Mouse (Mus musculus) lung, postnatal 36 days (tissue): ENCODE results near the gene Ano9.

Experiments used
- DNase-seq: peaks from one replicate; pipeline ENCODE4 v3.0.0; 2022; ENCODE audit warnings: mixed read lengths

Ano9 gene

GRCm38 (mm10) chr7:141117636-141118035, at the start of gene Ano9:
TSS of gene Ano9 (minus strand) at chr7:141117806.
- peak; percentile 61 for DNase-seq

DNA sequence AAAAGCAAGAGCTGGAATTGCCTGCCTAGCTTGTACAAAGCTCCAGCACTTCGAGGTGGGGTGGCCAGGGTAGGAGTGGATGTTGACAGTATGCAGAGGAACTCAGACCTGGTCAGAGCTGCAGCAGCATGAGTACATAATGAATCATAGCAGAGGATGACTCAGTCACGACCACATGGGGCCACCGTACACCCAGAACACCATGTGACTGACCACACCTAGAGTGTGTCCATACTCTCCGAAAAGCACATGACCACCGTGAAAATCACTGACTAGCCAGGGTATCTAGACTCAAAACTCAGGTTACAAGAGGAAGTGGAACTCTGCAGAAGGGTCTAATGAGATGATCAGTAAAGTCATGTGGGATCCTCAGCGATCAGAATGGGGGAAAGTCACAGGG, 47.2 kb upstream of the Ano9 start:
- peak; percentile 71 for DNase-seq

DNA sequence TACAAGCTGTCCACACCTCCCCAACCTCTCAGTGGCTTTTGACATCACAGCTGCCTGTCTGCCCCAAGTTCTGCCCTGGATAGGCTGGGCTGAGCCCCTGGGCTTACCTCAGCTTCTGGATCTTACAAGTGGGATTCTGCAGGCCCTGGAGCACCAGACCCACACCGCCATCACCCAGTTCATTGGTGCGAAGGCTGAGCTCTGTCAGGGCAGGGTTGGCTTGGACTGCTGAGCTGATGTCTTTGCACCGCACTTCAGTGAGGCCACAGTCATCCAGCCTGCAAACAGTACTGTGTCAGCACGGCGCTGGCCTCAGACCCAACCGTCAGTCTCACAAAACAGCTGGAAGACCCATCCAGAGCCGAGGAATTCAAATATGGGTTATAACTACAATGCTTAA, 46.8 kb upstream of the Ano9 start:
- no peak for DNase-seq

- no peak for DNase-seq
Observed at GRCm38 (mm10) chr7:141155362-141155761, 37.8 kb upstream of the Ano9 start.

- no peak for DNase-seq
Observed at GRCm38 (mm10) chr7:141148639-141149038, 31.0 kb upstream of the Ano9 start.

GRCm38 (mm10) chr7:141147044-141147443, 29.4 kb upstream of the Ano9 start:
- DNase-seq = no peak

DNA sequence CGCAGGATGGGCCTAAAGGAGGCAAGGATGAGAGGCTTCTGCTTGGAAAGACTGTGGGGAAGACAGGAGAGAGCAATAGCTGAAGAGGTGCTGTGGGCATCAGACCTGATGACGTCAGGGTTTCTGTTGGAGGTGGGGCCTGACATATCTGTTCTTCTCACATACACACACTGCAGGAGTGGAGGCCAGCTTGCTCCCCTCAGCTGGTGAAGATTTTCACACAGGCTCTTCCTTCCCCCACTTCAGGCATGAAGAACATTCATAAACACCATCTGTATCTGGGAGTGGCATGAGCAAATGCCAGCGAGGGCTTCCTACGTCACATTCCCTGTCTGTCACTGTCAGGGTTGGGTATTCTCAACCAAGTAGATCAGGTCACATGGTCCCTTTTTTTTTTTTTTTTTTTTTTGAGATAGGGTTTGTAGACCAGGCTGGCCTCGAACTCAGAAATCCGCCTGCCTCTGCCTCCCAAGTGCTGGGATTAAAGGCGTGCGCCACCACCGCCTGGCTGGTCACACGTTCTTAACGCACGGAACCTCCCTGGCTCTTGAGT, 28.5 kb upstream of the Ano9 start:
- DNase-seq = no peak

DNA sequence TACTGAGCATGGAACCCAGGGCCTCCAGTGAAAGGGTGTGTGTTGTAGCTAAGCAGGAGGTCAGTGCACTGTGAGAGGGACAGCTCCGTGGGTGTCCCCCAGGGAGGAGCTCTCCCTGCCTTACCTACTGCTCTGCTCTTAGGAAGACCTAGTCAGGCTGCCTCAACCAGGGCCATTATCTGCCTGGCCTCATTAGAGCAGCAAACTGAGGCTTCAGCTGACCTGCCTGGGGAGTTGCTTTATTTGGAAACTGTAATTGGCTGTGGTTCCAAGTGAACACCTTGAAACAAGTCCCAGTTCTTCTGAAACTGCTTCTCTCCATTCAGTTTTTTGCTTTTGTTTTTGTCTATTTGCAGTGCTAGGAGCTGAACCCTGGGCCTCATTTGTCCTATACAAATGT, 27.8 kb upstream of the Ano9 start:
- no peak for DNase-seq

DNA sequence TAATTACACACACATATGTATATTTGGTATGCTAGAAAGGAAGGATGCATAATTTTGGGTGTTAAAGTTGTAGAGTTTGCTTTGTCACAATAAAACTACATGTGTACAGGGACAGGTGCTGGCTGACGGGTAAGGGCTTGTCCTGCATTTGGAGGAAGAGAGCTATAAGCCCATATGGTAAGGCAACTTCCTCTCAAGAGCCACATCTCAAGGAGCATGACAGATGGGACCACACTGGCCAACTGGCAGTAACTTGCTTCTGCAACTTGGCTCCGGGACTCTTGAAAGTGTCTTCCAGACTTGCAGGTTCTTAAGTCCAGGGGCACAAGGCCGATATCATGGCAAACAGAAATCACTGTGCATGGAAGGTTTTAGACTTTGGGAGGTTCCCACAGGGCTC, 27.0 kb upstream of the Ano9 start:
- DNase-seq = no peak

- no peak for DNase-seq
Observed at GRCm38 (mm10) chr7:141143861-141144260, 26.3 kb upstream of the Ano9 start.

DNA sequence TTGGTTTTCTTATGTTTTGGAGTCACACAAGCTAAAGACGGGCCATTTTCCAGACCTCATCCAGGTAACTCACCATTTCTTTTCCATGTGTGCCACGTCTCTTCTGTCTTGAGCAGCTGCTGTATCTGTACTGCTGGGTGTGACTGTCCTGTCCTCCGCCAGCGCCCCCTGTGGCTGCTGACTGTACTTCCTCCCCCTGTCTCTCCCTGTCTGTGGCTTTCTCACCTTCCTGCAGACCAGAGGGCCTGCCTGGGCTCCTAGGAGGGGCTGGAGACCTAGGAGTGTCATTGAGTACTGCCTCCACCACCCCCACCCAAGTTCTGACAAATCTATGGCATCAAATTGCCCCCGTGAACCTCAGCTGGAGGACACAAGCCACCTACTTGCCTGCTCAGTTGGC, 25.5 kb upstream of the Ano9 start:
- peak; percentile 47 for DNase-seq

DNA sequence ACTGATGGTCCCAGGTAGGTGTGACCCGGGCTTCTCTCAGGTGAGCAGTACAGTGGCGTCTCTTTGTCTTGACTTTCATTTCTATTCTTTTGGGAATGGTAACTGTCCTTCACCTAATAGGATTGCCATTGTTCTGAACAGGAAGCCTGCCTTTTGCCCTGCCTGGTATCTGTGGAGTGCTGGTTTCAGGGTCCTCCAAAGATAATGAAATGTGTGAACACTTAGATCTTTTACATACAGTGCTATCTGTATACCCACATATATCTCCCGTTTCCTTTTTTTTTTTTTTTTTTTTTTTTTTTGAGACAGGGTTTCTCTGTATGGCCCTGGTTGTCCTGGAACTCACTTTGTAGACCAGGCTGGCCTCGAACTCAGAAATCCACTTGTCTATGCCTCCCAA, 23.7 kb upstream of the Ano9 start:
- DNase-seq = no peak

- DNase-seq = no peak
Observed at GRCm38 (mm10) chr7:141131904-141132755, 14.5 kb upstream of the Ano9 start.

DNA sequence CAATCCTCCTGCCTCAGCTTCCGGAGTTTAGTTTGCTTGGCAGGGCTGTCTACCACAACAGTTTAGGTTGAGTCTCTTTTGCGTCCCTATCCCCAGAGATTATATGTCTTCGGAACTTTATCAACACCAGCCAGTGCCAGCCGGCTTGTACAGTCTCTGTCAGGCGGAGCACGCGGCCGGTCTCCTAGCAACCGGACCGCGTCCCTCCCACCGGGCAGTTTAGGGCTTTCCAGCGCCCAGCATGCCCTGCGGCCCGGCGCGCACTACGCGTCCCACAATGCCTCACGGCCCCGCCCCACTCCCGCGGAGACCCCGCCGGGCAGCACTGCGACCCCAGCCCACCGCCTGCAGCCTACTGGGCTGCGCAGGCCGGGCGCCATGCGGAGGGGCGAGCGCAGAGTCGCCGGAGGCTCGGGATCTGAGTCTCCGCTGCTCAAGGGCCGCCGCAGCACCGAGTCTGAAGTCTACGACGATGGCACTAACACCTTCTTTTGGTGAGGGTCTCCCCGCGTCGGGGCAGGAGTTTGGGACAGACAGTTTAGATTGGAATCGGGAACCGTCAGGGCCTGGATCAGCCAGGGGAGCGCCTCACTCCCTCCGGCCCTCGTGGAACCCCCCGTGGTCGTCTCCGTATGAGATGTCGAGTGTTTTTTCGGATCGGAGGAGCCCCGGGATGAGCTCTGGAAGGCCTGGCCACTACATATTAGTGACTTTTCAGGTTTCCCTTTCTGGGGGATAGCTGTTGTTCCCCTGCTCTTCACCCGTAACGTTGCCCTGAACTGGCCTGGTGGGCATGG, 13.6 kb upstream of the Ano9 start:
- peak; percentile 94 for DNase-seq

DNA sequence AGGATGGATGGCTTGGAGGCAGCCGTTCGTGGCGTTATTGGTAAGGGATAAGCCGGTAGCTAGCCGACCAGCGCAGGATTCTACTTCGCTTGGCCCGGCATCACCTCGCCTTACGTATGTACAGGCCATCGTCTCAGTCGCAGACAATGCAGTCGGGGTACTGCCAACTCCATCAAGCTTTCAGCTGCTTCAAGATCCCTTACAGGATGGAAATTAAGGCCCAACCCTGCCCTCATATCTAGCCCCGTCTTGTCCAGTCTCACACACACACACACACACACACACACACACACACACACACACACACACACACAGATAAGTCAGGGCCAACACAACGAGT, 5.9 kb upstream of the Ano9 start:
- DNase-seq = no peak

DNA sequence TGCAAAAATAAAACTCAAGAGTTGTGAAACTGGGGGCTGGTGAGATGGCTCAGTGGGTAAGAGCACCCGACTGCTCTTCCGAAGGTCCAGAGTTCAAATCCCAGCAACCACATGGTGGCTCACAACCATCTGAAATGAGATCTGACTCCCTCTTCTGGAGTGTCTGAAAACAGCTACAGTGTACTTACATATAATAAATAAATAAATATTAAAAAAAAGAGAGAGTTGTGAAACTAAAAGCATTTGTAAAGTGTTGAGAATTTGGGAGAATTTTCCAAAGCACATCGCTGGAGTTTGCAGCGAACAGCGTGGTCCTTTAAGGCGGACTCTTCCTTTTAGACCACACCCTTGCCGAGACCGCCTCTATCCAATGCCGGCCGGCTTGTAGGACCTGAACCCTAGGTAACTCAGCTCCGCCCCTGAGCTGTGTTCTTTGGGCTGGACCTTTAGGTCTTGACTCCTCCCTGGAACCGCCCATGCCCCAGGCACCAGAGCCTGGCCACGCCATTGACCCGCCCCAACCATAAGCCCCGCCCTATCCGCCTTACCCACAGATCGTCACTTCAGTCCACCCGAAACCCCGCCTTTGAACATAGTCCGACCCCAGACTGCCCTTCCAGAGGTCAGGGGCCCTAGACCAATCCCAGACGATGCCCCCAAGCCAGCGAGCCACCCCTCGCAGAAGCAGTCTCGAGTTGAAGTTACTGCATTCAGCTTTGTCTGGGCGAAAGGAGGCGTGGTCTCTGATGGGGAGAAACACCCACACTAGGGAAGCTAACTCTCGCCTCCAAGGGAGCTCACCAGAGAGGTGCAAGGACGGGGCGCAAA, 5.3 kb upstream of the Ano9 start:
- peak; percentile 99 for DNase-seq

DNA sequence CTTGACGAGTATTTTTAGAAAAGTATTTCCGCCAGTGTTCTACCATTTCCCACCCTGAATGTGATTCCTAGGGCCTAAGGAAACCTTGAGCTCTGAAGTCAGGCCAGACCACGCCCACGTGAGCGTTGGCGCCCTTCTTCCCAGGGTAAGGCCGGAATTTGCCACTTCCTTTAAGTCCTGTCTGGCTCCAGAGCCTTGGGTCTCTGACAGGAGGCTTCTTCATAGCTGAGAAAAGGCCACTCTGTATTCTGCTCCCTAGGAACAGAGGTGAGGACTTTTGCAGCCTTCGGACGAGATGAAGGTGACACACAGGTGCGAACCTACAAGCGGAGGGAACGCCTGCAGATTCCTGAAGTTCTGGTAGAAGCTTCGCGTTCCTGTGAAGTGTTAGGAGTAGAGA, 4.6 kb upstream of the Ano9 start, which contains the start of gene Ptdss2:
Gene Ptdss2 (plus strand): TSS at position 138 of the 400 bp plus-strand sequence.
- DNase-seq = peak; percentile 82

DNA sequence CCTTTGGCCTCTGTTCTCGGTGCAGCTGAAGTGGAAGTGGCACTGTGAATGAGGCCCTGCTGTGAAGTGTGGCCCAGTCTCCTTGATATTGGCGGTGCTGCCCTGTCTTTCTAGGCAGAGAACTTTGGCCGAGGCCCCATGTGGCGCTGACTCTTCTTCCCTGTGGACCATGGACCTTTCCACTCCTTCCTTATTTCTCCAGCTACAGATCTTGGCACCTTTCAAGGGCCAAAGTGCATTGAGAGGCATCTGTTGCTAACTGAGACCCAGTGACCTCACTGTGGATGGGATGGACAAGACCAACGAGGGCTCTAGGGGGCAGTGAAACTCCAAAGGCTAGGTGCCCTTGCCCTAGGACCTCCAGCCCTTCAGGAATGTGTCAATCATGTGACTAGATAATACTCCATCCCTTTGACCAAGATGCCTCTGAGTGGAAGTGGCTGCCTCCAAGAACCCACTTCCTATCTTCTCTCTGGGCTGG, 3.5 kb upstream of the Ano9 start:
- DNase-seq = peak; percentile 41

DNA sequence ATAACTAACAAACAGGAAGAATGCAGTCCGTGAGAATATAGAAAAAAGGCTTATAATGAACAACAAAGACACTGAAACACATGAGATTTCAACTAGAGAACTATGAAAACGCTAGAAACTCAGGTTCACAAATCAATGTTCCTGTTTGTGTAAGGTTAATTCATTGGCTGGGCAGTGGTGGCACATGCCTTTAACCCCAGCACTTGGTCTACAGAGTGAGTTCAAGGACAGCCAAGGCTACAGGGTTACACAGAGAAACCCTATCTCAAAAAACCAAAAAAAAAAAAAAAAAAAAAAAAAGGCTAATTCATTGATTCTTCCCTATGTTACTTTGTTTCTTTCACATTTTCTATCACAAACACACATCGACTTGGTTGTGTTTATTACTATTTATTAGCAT, 3.0 kb upstream of the Ano9 start:
- DNase-seq = no peak

- DNase-seq = no peak
Observed at GRCm38 (mm10) chr7:141119487-141119886, 1.9 kb upstream of the Ano9 start.

DNA sequence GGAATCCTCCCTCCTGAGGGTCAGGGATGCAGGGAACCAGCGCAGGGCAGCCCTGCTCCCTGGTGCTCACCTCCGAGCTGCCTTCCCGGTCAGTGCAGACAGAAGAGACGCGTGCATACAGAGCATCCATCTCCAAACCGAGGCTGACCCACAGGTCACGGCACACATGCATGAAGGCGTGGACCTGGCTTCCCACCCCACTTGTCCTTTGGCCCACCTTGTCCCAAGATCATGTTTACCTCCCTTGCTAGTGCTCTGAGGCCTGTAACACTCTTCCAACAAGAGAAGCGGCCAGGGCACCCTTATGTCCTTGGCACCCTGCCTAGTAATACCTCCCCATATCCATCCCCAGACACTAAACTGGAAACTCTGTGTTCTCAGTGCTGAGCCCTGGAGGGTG, 1.7 kb downstream of the Ano9 start:
- DNase-seq = no peak

DNA sequence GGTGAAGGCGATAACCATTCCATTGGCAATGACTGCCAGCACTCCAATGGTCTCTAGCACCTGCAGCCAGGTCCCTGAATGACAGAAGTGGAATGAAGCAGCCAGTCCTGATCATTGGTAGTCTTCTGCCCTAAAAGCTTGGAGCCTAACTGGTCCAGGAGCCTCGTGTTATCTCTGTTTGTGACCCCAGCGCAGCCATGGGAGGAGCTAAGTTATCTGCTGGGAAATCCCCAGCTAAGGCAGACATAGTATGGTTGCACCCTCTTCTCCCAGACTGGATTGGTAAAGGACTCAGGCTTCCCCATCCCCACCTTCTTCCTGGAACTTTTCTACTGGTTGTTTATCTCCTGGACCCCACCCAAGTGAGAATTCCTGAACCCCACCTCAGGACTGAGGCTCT, 14.4 kb downstream of the Ano9 start:
- DNase-seq = no peak
